Mouse (Mus musculus): ENCODE measurements around the gene Fam13c. TPM values are rescaled to one million over a fixed set of nuclear protein-coding genes. Genes with fewer than 3 reads are reported as not detected.
A peak's percentile ranks its signal among the peaks of the same experiment; 100 is the strongest.

Gene Fam13c
- polyA plus RNA-seq (2014; fragmentation: Nextera tagmentation; extraction: Ambion mirVana), result 20.8 and 25.3 TPM in 2 replicates

GRCm38 (mm10) chr10:70439676-70440521 is at the start of gene Fam13c:
Gene Fam13c, plus strand, starts transcription at chr10:70440481.
- H3K27ac ChIP-seq (ENCODE audit: low read depth, low read length), result peak within 1 kb of the TSS; percentile 95
- peak within 1 kb of the TSS; percentile 64 for H3K4me3 ChIP-seq (ENCODE audit: low read depth, low read length)
- H3K36me3 ChIP-seq (ENCODE audit: control insufficient read depth, insufficient read depth, low read length), result no peaks in the 10 kb centered on the region
- DNase-seq (ENCODE audit: low spot score) (peak; percentile 76), ATAC-seq (peak; percentile 66)
- H3K4me2 ChIP-seq (ENCODE audit: low read length), result peak within 1 kb of the TSS; percentile 77
- H3K27me3 ChIP-seq (replicated peaks; ENCODE audit: control insufficient read depth, insufficient read depth, low read length), result no peaks in the 10 kb centered on the region
- H3K9ac ChIP-seq (ENCODE audit: low read length), result peak within 1 kb of the TSS; percentile 86
- 11% methylated on average over 24 of the region's 24 CpGs for WGBS
- H3K4me1 ChIP-seq (ENCODE audit: control insufficient read depth, insufficient read depth, low read length), result peaks cover 22% of the 10 kb centered on the region
- H3K9me3 ChIP-seq (replicated peaks; ENCODE audit: control insufficient read depth, low read length), result no peaks in the 10 kb centered on the region

GRCm38 (mm10) chr10:70395900-70396299 is 44.4 kb upstream of the Fam13c start:
- Histone ChIP-seq H3K9me3 (replicated peaks; ENCODE audit: control insufficient read depth, low read length) (peaks cover 6% of the 10 kb centered on the region), H3K27me3 (replicated peaks; ENCODE audit: control insufficient read depth, insufficient read depth, low read length) (no peaks in the 10 kb centered on the region), H3K4me2 (ENCODE audit: low read length) (no peak overlapping the region), H3K9ac (ENCODE audit: low read length) (no peak overlapping the region), H3K4me1 (ENCODE audit: control insufficient read depth, insufficient read depth, low read length) (no peaks in the 10 kb centered on the region), H3K4me3 (ENCODE audit: low read depth, low read length) (no peak overlapping the region), H3K36me3 (ENCODE audit: control insufficient read depth, insufficient read depth, low read length) (no peaks in the 10 kb centered on the region), H3K27ac (ENCODE audit: low read depth, low read length) (no peak overlapping the region)
- WGBS, result 81% methylated on average over 5 of the region's 5 CpGs
- ATAC-seq, result no peak
- DNase-seq (ENCODE audit: low spot score), result peak; percentile 18

DNA sequence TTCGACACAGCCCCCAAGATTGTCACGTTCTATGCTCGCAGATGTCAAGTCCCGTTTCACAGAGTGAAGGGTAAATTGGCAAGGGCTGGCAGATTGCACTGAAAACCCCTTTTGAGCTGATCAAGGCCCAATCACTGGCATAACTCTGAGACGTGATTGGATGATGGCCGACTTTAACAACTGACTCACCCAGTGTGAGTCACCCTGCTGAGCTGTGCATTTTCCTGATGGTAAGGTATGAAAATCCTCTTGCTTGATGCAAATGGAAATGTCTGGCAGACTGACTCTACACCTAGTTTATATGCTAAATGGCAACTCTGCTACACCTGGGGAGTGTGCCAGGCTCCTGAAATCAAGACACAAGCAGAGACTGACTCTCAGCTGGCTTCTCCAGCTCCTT is 42.1 kb upstream of the Fam13c start:
- DNase-seq (ENCODE audit: low spot score) (peak; percentile 33), ATAC-seq (no peak)
- no peak overlapping the region for H3K4me2 ChIP-seq (ENCODE audit: low read length)
- H3K4me3 ChIP-seq (ENCODE audit: low read depth, low read length), result no peak overlapping the region
- no peak overlapping the region for H3K27ac ChIP-seq (ENCODE audit: low read depth, low read length)
- no peaks in the 10 kb centered on the region for H3K4me1 ChIP-seq (ENCODE audit: control insufficient read depth, insufficient read depth, low read length)
- H3K9me3 ChIP-seq (replicated peaks; ENCODE audit: control insufficient read depth, low read length), result peaks cover 6% of the 10 kb centered on the region
- 80% methylated on average over 6 of the region's 6 CpGs for WGBS
- H3K9ac ChIP-seq (ENCODE audit: low read length), result no peak overlapping the region
- H3K36me3 ChIP-seq (ENCODE audit: control insufficient read depth, insufficient read depth, low read length), result no peaks in the 10 kb centered on the region
- no peaks in the 10 kb centered on the region for H3K27me3 ChIP-seq (replicated peaks; ENCODE audit: control insufficient read depth, insufficient read depth, low read length)

DNA sequence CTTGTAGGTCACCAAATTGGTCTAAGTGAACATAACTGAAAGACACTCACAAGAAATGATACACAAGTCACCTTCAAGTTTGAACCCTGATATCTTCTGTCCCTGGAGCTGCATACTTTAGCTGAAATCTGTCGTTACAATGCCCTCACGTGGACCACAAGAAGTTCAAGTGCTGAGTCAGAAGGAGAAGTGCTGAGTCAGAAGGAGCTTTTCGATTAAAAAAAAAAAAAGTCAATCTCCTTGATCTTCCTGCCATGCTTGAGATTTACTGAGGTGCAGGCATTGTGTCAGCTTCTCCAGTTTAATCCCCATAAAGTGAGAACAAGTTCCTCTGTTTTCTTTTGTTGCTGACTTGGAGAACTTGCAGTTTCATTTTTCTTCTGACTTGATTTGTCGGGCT is 38.3 kb upstream of the Fam13c start:
- Histone ChIP-seq H3K9me3 (replicated peaks; ENCODE audit: control insufficient read depth, low read length) (no peaks in the 10 kb centered on the region; the same call in 1 of the 2 replicates), H3K27ac (ENCODE audit: low read depth, low read length) (no peak overlapping the region), H3K9ac (ENCODE audit: low read length) (no peak overlapping the region), H3K4me1 (ENCODE audit: control insufficient read depth, insufficient read depth, low read length) (no peaks in the 10 kb centered on the region), H3K36me3 (ENCODE audit: control insufficient read depth, insufficient read depth, low read length) (no peaks in the 10 kb centered on the region), H3K27me3 (replicated peaks; ENCODE audit: control insufficient read depth, insufficient read depth, low read length) (no peaks in the 10 kb centered on the region), H3K4me2 (ENCODE audit: low read length) (no peak overlapping the region), H3K4me3 (ENCODE audit: low read depth, low read length) (no peak overlapping the region)
- ATAC-seq, result no peak
- no peak for DNase-seq (ENCODE audit: low spot score)
- 89% methylated on average over 4 of the region's 4 CpGs for WGBS

DNA sequence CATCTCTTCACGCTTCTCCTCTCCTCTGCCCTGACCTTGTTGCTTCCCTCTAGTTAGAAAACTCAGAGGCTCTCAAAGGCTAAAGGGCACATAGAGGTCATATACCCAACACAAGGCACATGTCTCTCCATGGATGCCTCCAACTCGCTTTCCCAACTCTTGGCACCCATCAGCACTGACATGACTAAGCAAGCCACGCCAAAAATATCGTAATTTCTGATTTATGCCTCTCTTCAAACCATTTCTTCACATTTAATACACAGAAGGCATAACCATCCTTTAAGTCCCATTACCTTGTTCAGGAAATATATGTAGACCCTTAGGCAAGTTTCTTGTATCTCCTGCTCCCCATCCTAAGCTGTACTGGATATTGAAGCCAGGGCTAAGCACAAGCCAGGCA is 37.6 kb upstream of the Fam13c start:
- Histone ChIP-seq H3K9me3 (replicated peaks; ENCODE audit: control insufficient read depth, low read length) (no peaks in the 10 kb centered on the region; the same call in 1 of the 2 replicates), H3K27me3 (replicated peaks; ENCODE audit: control insufficient read depth, insufficient read depth, low read length) (no peaks in the 10 kb centered on the region), H3K9ac (ENCODE audit: low read length) (no peak overlapping the region), H3K36me3 (ENCODE audit: control insufficient read depth, insufficient read depth, low read length) (no peaks in the 10 kb centered on the region), H3K27ac (ENCODE audit: low read depth, low read length) (no peak overlapping the region), H3K4me1 (ENCODE audit: control insufficient read depth, insufficient read depth, low read length) (no peaks in the 10 kb centered on the region), H3K4me3 (ENCODE audit: low read depth, low read length) (no peak overlapping the region), H3K4me2 (ENCODE audit: low read length) (no peak overlapping the region)
- WGBS, result 89% methylated on average over 4 of the region's 4 CpGs
- ATAC-seq, result no peak
- no peak for DNase-seq (ENCODE audit: low spot score)

- ATAC-seq (no peak), DNase-seq (ENCODE audit: low spot score) (no peak)
- no peak overlapping the region for H3K4me2 ChIP-seq (ENCODE audit: low read length)
- H3K9me3 ChIP-seq (replicated peaks; ENCODE audit: control insufficient read depth, low read length), result no peaks in the 10 kb centered on the region
- no peak overlapping the region for H3K4me3 ChIP-seq (ENCODE audit: low read depth, low read length)
- peaks cover 10% of the 10 kb centered on the region for H3K4me1 ChIP-seq (ENCODE audit: control insufficient read depth, insufficient read depth, low read length)
- H3K36me3 ChIP-seq (ENCODE audit: control insufficient read depth, insufficient read depth, low read length), result no peaks in the 10 kb centered on the region
- no peak overlapping the region for H3K27ac ChIP-seq (ENCODE audit: low read depth, low read length)
- H3K9ac ChIP-seq (ENCODE audit: low read length), result no peak overlapping the region
- WGBS, result 89% methylated on average over 6 of the region's 6 CpGs
- no peaks in the 10 kb centered on the region for H3K27me3 ChIP-seq (replicated peaks; ENCODE audit: control insufficient read depth, insufficient read depth, low read length)
These were observed 22.3 kb upstream of the Fam13c start for GRCm38 (mm10) chr10:70417811-70418486.

GRCm38 (mm10) chr10:70419282-70420264 is 20.7 kb upstream of the Fam13c start:
- peak; percentile 63 for ATAC-seq
- 11% methylated on average over 15 of the region's 15 CpGs for WGBS

DNA sequence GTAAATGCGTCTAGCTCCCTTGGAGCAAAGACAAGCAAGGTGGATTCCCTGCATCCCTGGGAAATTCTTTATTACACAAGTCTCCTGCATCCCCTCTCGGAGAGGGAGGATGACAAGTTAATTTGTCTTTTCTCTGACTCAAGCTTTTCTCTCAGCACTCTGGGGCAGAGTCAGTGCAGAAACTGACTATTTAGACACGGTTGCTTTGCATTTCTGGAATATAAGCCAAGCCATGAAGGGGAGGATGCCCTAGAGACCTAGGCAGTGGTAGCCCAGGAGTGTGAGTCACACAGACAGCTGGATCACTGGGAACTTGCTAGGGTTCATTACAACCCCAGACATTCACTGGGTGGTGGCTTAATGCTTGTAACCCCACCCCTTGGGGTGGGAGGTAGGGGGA is 13.9 kb upstream of the Fam13c start:
- no peaks in the 10 kb centered on the region for H3K36me3 ChIP-seq (ENCODE audit: control insufficient read depth, insufficient read depth, low read length)
- H3K4me1 ChIP-seq (ENCODE audit: control insufficient read depth, insufficient read depth, low read length), result no peaks in the 10 kb centered on the region
- ATAC-seq, result no peak
- no peak overlapping the region for H3K9ac ChIP-seq (ENCODE audit: low read length)
- no peak for DNase-seq (ENCODE audit: low spot score)
- H3K27ac ChIP-seq (ENCODE audit: low read depth, low read length), result no peak overlapping the region
- WGBS, result 74% methylated on average over 3 of the region's 3 CpGs
- H3K9me3 ChIP-seq (replicated peaks; ENCODE audit: control insufficient read depth, low read length), result no peaks in the 10 kb centered on the region
- H3K4me3 ChIP-seq (ENCODE audit: low read depth, low read length), result no peak overlapping the region
- H3K4me2 ChIP-seq (ENCODE audit: low read length), result no peak overlapping the region
- no peaks in the 10 kb centered on the region for H3K27me3 ChIP-seq (replicated peaks; ENCODE audit: control insufficient read depth, insufficient read depth, low read length)

More at GRCm38 (mm10) chr10:70419282-70420264, 20.7 kb upstream of the Fam13c start:
- H3K9me3 ChIP-seq (replicated peaks; ENCODE audit: control insufficient read depth, low read length), result no peaks in the 10 kb centered on the region
- H3K4me3 ChIP-seq (ENCODE audit: low read depth, low read length), result no peak overlapping the region
- no peak overlapping the region for H3K27ac ChIP-seq (ENCODE audit: low read depth, low read length)
- H3K36me3 ChIP-seq (ENCODE audit: control insufficient read depth, insufficient read depth, low read length), result no peaks in the 10 kb centered on the region
- peak; percentile 69 for DNase-seq (ENCODE audit: low spot score)
- peaks cover 10% of the 10 kb centered on the region for H3K4me1 ChIP-seq (ENCODE audit: control insufficient read depth, insufficient read depth, low read length)
- no peaks in the 10 kb centered on the region for H3K27me3 ChIP-seq (replicated peaks; ENCODE audit: control insufficient read depth, insufficient read depth, low read length)
- no peak overlapping the region for H3K9ac ChIP-seq (ENCODE audit: low read length)
- peak overlapping the region; percentile 21; the same call in 1 of the 2 replicates for H3K4me2 ChIP-seq (ENCODE audit: low read length)
